Mouse (Mus musculus) kidney, postnatal 0 days (tissue): ENCODE results near the gene Nucks1. TPM values are rescaled to one million over a fixed set of nuclear protein-coding genes. Genes with fewer than 3 reads are reported as not detected.

ENCODE experiments used
- ATAC-seq: fragments of 200-750 bp; cut with Nextera tagmentation; replicated peaks from 2 replicates; pipeline ENCODE4 v1.8.0; 2017; ENCODE audit warnings: low read depth, moderate number of reproducible peaks, moderate TSS enrichment, moderate library complexity; ENCODE audit not compliant: low FRiP score
- DNase-seq: peaks from one replicate; pipeline ENCODE4 v3.0.0-alpha.2; 2016; ENCODE audit warnings: low spot score
- H3K27ac ChIP-seq: fragments of 300-500 bp; sonication (generic); 2 replicates; pipeline ENCODE4 v1.5.1; 2014; ENCODE audit warnings: mild to moderate bottlenecking
- H3K27me3 ChIP-seq: fragments of 300-500 bp; sonication (generic); 2 replicates; pipeline ENCODE4 v1.6.1; 2014; ENCODE audit warnings: low read length, mixed read lengths; ENCODE audit not compliant: insufficient read depth
- H3K36me3 ChIP-seq: fragments of 300-500 bp; sonication (generic); 2 replicates; pipeline ENCODE4 v1.6.1; 2014; ENCODE audit warnings: low read length, mixed read lengths; ENCODE audit not compliant: insufficient read depth
- H3K4me1 ChIP-seq: fragments of 300-500 bp; sonication (generic); replicated peaks from 2 replicates; pipeline ENCODE4 v1.6.1; 2014; ENCODE audit warnings: antibody characterized with exemption, low read length, mixed read lengths; ENCODE audit not compliant: insufficient read depth
- H3K4me2 ChIP-seq: fragments of 300-500 bp; sonication (generic); 2 replicates; pipeline ENCODE4 v1.6.1; 2014; ENCODE audit warnings: mild to moderate bottlenecking, low read length, moderate library complexity, mixed read lengths
- H3K4me3 ChIP-seq: fragments of 300-500 bp; sonication (generic); replicated peaks from 2 replicates; pipeline ENCODE4 v1.5.1; 2014; ENCODE audit warnings: low read depth, low read length
- H3K9ac ChIP-seq: fragments of 300-500 bp; sonication (generic); 2 replicates; pipeline ENCODE4 v1.6.1; 2014; ENCODE audit warnings: low read depth, low read length
- H3K9me3 ChIP-seq: fragments of 300-500 bp; sonication (generic); replicated peaks from 2 replicates; pipeline ENCODE4 v1.6.1; 2016; ENCODE audit warnings: low read length, inconsistent platforms, mixed read lengths
- CTCF ChIP-seq: IDR thresholded peaks from 2 replicates; pipeline ENCODE4 v1.5.1; 2016; ENCODE audit warnings: antibody characterized with exemption, low read depth, mild to moderate bottlenecking, moderate library complexity
- WGBS: fragments of 180-500 bp; shearing (Covaris S2); extraction: QIAGEN DNeasy Blood & Tissue Kit; methylation state at CpG from one replicate; pipeline ENCODE4 v1.1.7; 2014; 5-methylcytosine and 5-hydroxymethylcytosine counted together
- polyA plus RNA-seq: library from polyadenylated mRNA; unstranded; fragments of >200 nt; fragmentation: Nextera tagmentation; extraction: Ambion mirVana; gene quantifications from 2 replicates; pipeline ENCODE4 v1.2.1, GENCODE M21; 2015

The Nucks1 gene
- polyA plus RNA-seq, 1 experiment from 2014 or later, result 55.2 TPM

GRCm38 (mm10) chr1:131938811-131939210 lies 28.5 kb downstream of the Nucks1 start:
- Histone ChIP-seq H3K4me1 (peaks cover 5% of the 10 kb centered on the region; the same call in 1 of the 2 replicates), H3K36me3 (peaks cover 3% of the 10 kb centered on the region; the same call in 1 of the 2 replicates), H3K9me3 (no peaks in the 10 kb centered on the region), H3K9ac (no peak overlapping the region), H3K27ac (no peak overlapping the region), H3K27me3 (no peaks in the 10 kb centered on the region), H3K4me3 (no peak overlapping the region), H3K4me2 (no peak overlapping the region)
- no peak for DNase-seq
- 50% methylated on average over 1 of the region's 1 CpGs for WGBS
- no peak for TF ChIP-seq CTCF
- ATAC-seq, result no peak

- H3K4me1 ChIP-seq, result peaks cover 5% of the 10 kb centered on the region; the same call in 1 of the 2 replicates
- WGBS, result 87% methylated on average over 2 of the region's 2 CpGs
- no peak for TF ChIP-seq CTCF
- ATAC-seq, result no peak
- H3K9me3 ChIP-seq, result no peaks in the 10 kb centered on the region
- H3K36me3 ChIP-seq, result no peaks in the 10 kb centered on the region
- H3K4me2 ChIP-seq, result no peak overlapping the region
- H3K4me3 ChIP-seq, result no peak overlapping the region
- no peaks in the 10 kb centered on the region for H3K27me3 ChIP-seq
- no peak overlapping the region for H3K27ac ChIP-seq
- H3K9ac ChIP-seq, result no peak overlapping the region
- no peak for DNase-seq
These were observed 30.4 kb downstream of the Nucks1 start for GRCm38 (mm10) chr1:131940711-131941244.

GRCm38 (mm10) chr1:131941501-131941900 lies 31.2 kb downstream of the Nucks1 start:
- no peaks in the 10 kb centered on the region for H3K27me3 ChIP-seq
- no peaks in the 10 kb centered on the region for H3K36me3 ChIP-seq
- no peak overlapping the region for H3K9ac ChIP-seq
- no peak overlapping the region for H3K27ac ChIP-seq
- no peaks in the 10 kb centered on the region for H3K9me3 ChIP-seq
- DNase-seq (no peak), ATAC-seq (no peak)
- WGBS, result 90% methylated on average over 1 of the region's 1 CpGs
- TF ChIP-seq CTCF, result no peak
- H3K4me3 ChIP-seq, result no peak overlapping the region
- no peak overlapping the region for H3K4me2 ChIP-seq
- H3K4me1 ChIP-seq, result peaks cover 5% of the 10 kb centered on the region; the same call in 1 of the 2 replicates

- DNase-seq (peak; percentile 74), ATAC-seq (no peak)
- Histone ChIP-seq H3K9me3 (no peaks in the 10 kb centered on the region), H3K27me3 (no peaks in the 10 kb centered on the region), H3K27ac (no peak overlapping the region), H3K4me2 (no peak overlapping the region), H3K4me3 (no peak overlapping the region), H3K4me1 (peaks cover 5% of the 10 kb centered on the region; the same call in 1 of the 2 replicates), H3K36me3 (no peaks in the 10 kb centered on the region), H3K9ac (no peak overlapping the region)
- WGBS, result 23% methylated on average over 16 of the region's 16 CpGs
- no peak for TF ChIP-seq CTCF
These were observed 32.6 kb downstream of the Nucks1 start for GRCm38 (mm10) chr1:131942621-131943590.

- Histone ChIP-seq H3K9me3 (no peaks in the 10 kb centered on the region), H3K36me3 (no peaks in the 10 kb centered on the region), H3K9ac (no peak overlapping the region), H3K4me2 (no peak overlapping the region), H3K4me3 (no peak overlapping the region), H3K27me3 (no peaks in the 10 kb centered on the region), H3K27ac (no peak overlapping the region), H3K4me1 (peaks cover 5% of the 10 kb centered on the region; the same call in 1 of the 2 replicates)
- ATAC-seq, result no peak
- 57% methylated on average over 10 of the region's 10 CpGs for WGBS
- DNase-seq, result no peak
- no peak for TF ChIP-seq CTCF
These were observed 35.5 kb downstream of the Nucks1 start for GRCm38 (mm10) chr1:131945674-131946440.
